Mouse (Mus musculus) cortical plate, adult 2 months (tissue): Measurements from ENCODE around the gene Shank2.

Experiments used
- CTCF ChIP-seq: fragments of 200-500 bp; IDR thresholded peaks from 2 replicates; pipeline ENCODE4 v1.5.1; 2011; ENCODE audit warnings: mild to moderate bottlenecking, control low read depth, low read length; ENCODE audit not compliant: insufficient read depth; ENCODE audit errors: extremely low read depth
- POLR2A ChIP-seq: fragments of 200-500 bp; IDR thresholded peaks from 2 replicates; pipeline ENCODE4 v1.6.1; 2011; ENCODE audit warnings: mild to moderate bottlenecking, low read length, control low read depth; ENCODE audit not compliant: insufficient read depth; ENCODE audit errors: extremely low read depth

- TF ChIP-seq CTCF (no peak), POLR2A (no peak)
These were observed 388.0 kb downstream of the Shank2 start for GRCm38 (mm10) chr7:144389704-144390103.
